In genomic region chr13:62879411-62879810, GRCm38 (mm10) we compare ENCODE assay signal across 23 mouse cellular contexts. TPM values are rescaled to one million over a fixed set of nuclear protein-coding genes. Genes with fewer than 3 reads are reported as not detected.
DNase-seq lines count a peak whose midpoint lies in the region; ATAC-seq and TF ChIP-seq lines count a peak whose summit lies in the region.
"Had no signal": no experiment of that assay in that cellular context is flagged by ENCODE, and none has a peak within 500 bp of the region (broad histone marks: within the 10 kb centered on the region; RNA-seq: fewer than 3 reads in every experiment).

No protein-coding gene starts in this region.

- peak overlapping the region; percentile 14 for H3K9ac ChIP-seq in liver, adult 2 months (ENCODE audit: low read depth, low read length)
- H3K9ac ChIP-seq in liver, embryonic 11.5 days (ENCODE audit: low read depth, low read length) = no peak overlapping the region
- H3K9ac ChIP-seq in limb, embryonic 12.5 days (replicated peaks) = no peak overlapping the region
- H3K9ac ChIP-seq: forebrain, embryonic 12.5 days; hindbrain, embryonic 15.5 days; intestine, embryonic 15.5 days; lung, embryonic 14.5 days had no signal

- DNase-seq in liver, adult 2 months (ENCODE audit: extremely low read depth, low read depth, low spot score) = no peak
- no peak for DNase-seq in liver, embryonic 11.5 days (ENCODE audit: low spot score)
- peak; percentile 18 for DNase-seq in thymus, postnatal 14 days
- no peak for DNase-seq in thymus, postnatal 0 days (ENCODE audit: low spot score)
- DNase-seq in ovary, postnatal 14 days (ENCODE audit: low spot score) = no peak
- DNase-seq: adrenal gland, postnatal 36 days; cerebellum, adult 8-10 months; gastrocnemius, postnatal 14 days; heart, postnatal 14 days; kidney, postnatal 36 days; layer of hippocampus, adult 9-11 months; lung, embryonic 14.5 days; right cerebral cortex, postnatal 4 days had no signal

- no peaks in the 10 kb centered on the region for H3K9me3 ChIP-seq in liver, embryonic 11.5 days (ENCODE audit: control insufficient read depth, low read length)
- H3K9me3 ChIP-seq in limb, embryonic 12.5 days = no peaks in the 10 kb centered on the region
- H3K9me3 ChIP-seq: embryonic facial prominence, embryonic 10.5 days; forebrain, embryonic 12.5 days; hindbrain, embryonic 15.5 days; intestine, embryonic 15.5 days had no signal

- H3K27me3 ChIP-seq in liver, adult 2 months (ENCODE audit: control insufficient read depth, insufficient read depth, low read length) = no peaks in the 10 kb centered on the region
- H3K27me3 ChIP-seq in liver, embryonic 11.5 days (replicated peaks; ENCODE audit: control insufficient read depth, insufficient read depth, low read length) = no peaks in the 10 kb centered on the region
- no peaks in the 10 kb centered on the region for H3K27me3 ChIP-seq in limb, embryonic 12.5 days
- no peaks in the 10 kb centered on the region for H3K27me3 ChIP-seq in small intestine, adult 2 months (ENCODE audit: control insufficient read depth, insufficient read depth, low read length)
- H3K27me3 ChIP-seq: forebrain, embryonic 12.5 days; hindbrain, embryonic 15.5 days; intestine, embryonic 15.5 days had no signal

- TF ChIP-seq POLR2A in liver, adult 2 months (IDR thresholded peaks at IDR 0.05; ENCODE audit: extremely low read depth, insufficient read depth, low read length) = no peak
- TF ChIP-seq POLR2A in small intestine, adult 2 months (IDR thresholded peaks at IDR 0.05; ENCODE audit: low read depth, low read length) = no peak

- H3K27ac ChIP-seq in liver, adult 2 months (replicated peaks; ENCODE audit: insufficient read depth, low read depth, low read length) = peak overlapping the region; percentile 70
- H3K27ac ChIP-seq in liver, embryonic 11.5 days (ENCODE audit: low read depth, low read length) = no peak overlapping the region
- H3K27ac ChIP-seq in limb, embryonic 12.5 days = 0 out of 2 replicates have a peak overlapping the region, but pooled peaks have one; percentile 31
- peak overlapping the region; percentile 60; the same call in 1 of the 2 replicates for H3K27ac ChIP-seq in small intestine, adult 2 months (ENCODE audit: insufficient read depth, low read depth, low read length)
- H3K27ac ChIP-seq: embryonic facial prominence, embryonic 10.5 days; forebrain, embryonic 12.5 days; hindbrain, embryonic 15.5 days; intestine, embryonic 15.5 days had no signal

- no peak overlapping the region for H3K4me2 ChIP-seq in liver, embryonic 11.5 days
- no peak overlapping the region for H3K4me2 ChIP-seq in limb, embryonic 12.5 days
- H3K4me2 ChIP-seq: forebrain, embryonic 12.5 days; hindbrain, embryonic 15.5 days; intestine, embryonic 15.5 days; lung, embryonic 14.5 days had no signal

- peaks cover 48% of the 10 kb centered on the region for H3K36me3 ChIP-seq in liver, adult 2 months (ENCODE audit: control insufficient read depth, insufficient read depth, low read length)
- H3K36me3 ChIP-seq in liver, embryonic 11.5 days (ENCODE audit: control insufficient read depth, insufficient read depth, low read length) = no peaks in the 10 kb centered on the region
- H3K36me3 ChIP-seq in limb, embryonic 12.5 days = no peaks in the 10 kb centered on the region
- no peaks in the 10 kb centered on the region for H3K36me3 ChIP-seq in small intestine, adult 2 months (ENCODE audit: control insufficient read depth, insufficient read depth, low read length)
- H3K36me3 ChIP-seq: embryonic facial prominence, embryonic 10.5 days; forebrain, embryonic 12.5 days; hindbrain, embryonic 15.5 days; intestine, embryonic 15.5 days had no signal

- H3K4me3 ChIP-seq in liver, adult 2 months (ENCODE audit: insufficient read depth, low read depth, low read length) = no peak overlapping the region
- no peak overlapping the region for H3K4me3 ChIP-seq in liver, embryonic 11.5 days (ENCODE audit: low read depth, low read length)
- no peak overlapping the region for H3K4me3 ChIP-seq in limb, embryonic 12.5 days (replicated peaks)
- H3K4me3 ChIP-seq in small intestine, adult 2 months (ENCODE audit: low read depth, low read length) = no peak overlapping the region
- H3K4me3 ChIP-seq: embryonic facial prominence, embryonic 10.5 days; forebrain, embryonic 12.5 days; hindbrain, embryonic 15.5 days; intestine, embryonic 15.5 days had no signal

- peaks cover 11% of the 10 kb centered on the region; the same call in 1 of the 2 replicates for H3K79me2 ChIP-seq in liver, adult 2 months (ENCODE audit: control insufficient read depth, insufficient read depth, low read length)

- ATAC-seq in liver, embryonic 11.5 days (replicated peaks; ENCODE audit: low FRiP score) = no peak
- ATAC-seq in limb, embryonic 12.5 days (ENCODE audit: insufficient number of reproducible peaks, insufficient read depth, low FRiP score, low TSS enrichment, low read depth) = no peak

- 50% methylated on average over 6 of the region's 6 CpGs for WGBS in liver, adult 2 months
- 29% methylated on average over 6 of the region's 6 CpGs for WGBS in liver, embryonic 11.5 days
- 49% methylated on average over 6 of the region's 6 CpGs for WGBS in limb, embryonic 12.5 days
- 70% methylated on average over 6 of the region's 6 CpGs for WGBS in small intestine, adult 2 months

- TF ChIP-seq CTCF in liver, adult 2 months (IDR thresholded peaks at IDR 0.05; ENCODE audit: low read depth, low read length) = no peak
- no peak for TF ChIP-seq CTCF in small intestine, adult 2 months (IDR thresholded peaks at IDR 0.05; ENCODE audit: extremely low read depth, insufficient read length, insufficient replicate concordance, low read depth, low read length)

- H3K4me1 ChIP-seq in liver, adult 2 months (ENCODE audit: control insufficient read depth, insufficient read depth, low read length) = peaks cover 43% of the 10 kb centered on the region
- no peaks in the 10 kb centered on the region; the same call in 1 of the 2 replicates for H3K4me1 ChIP-seq in liver, embryonic 11.5 days (replicated peaks; ENCODE audit: control insufficient read depth, insufficient read depth, low read length)
- peaks cover 13% of the 10 kb centered on the region; the same call in 1 of the 2 replicates for H3K4me1 ChIP-seq in limb, embryonic 12.5 days (replicated peaks)
- peaks cover 15% of the 10 kb centered on the region for H3K4me1 ChIP-seq in small intestine, adult 2 months (ENCODE audit: control insufficient read depth, insufficient read depth, insufficient read length, low read length)
- H3K4me1 ChIP-seq: hindbrain, embryonic 15.5 days; intestine, embryonic 15.5 days had no signal

RNA-seq across cellular contexts. Expression of gene Fbp1, which starts 8.7 kb away (rescaled TPM):
- 1,448 and 1,888 TPM in 2 replicates for total RNA-seq in liver, adult 2 months (2014; rRNA removed)
- 1,550 and 1,804 TPM in 2 replicates for polyA plus RNA-seq in liver, adult 2 months (2012; rRNA removed)
- polyA plus RNA-seq in liver, embryonic 11.5 days (2014; fragmentation: Nextera tagmentation; extraction: Ambion mirVana) = not detected in 2 replicates
- polyA plus RNA-seq in thymus, postnatal 0 days (2015; fragmentation: Nextera tagmentation; extraction: Ambion mirVana) = 15.4 and 18.0 TPM in 2 replicates
- 0.61 and 0.80 TPM in 2 replicates for polyA plus RNA-seq in limb, embryonic 12.5 days (2016; fragmentation: Nextera tagmentation; extraction: Ambion mirVana)
- 21.9 and 31.1 TPM in 2 replicates for polyA plus RNA-seq in small intestine, adult 2 months (2012; rRNA removed)
- total RNA-seq: gastrocnemius, postnatal 14 days; heart, postnatal 14 days had no signal
- polyA plus RNA-seq: C2C12; embryonic facial prominence, embryonic 10.5 days; forebrain, embryonic 12.5 days; neural tube, embryonic 11.5 days had no signal

RNA-seq across cellular contexts. Expression of gene Fbp2, which starts 21.2 kb away (rescaled TPM):
- 0.09 TPM in 1 of 2 replicates, not detected in the other for total RNA-seq in liver, adult 2 months (2014; rRNA removed)
- polyA plus RNA-seq in liver, adult 2 months (2012; rRNA removed) = 0.09 and 0.10 TPM in 2 replicates
- not detected in 2 replicates for polyA plus RNA-seq in liver, embryonic 11.5 days (2014; fragmentation: Nextera tagmentation; extraction: Ambion mirVana)
- 0.40 and 0.42 TPM in 2 replicates for polyA plus RNA-seq in thymus, postnatal 0 days (2015; fragmentation: Nextera tagmentation; extraction: Ambion mirVana)
- polyA plus RNA-seq in limb, embryonic 12.5 days (2016; fragmentation: Nextera tagmentation; extraction: Ambion mirVana) = 0.73 and 1.1 TPM in 2 replicates
- 62.5 and 184 TPM in 2 replicates for polyA plus RNA-seq in small intestine, adult 2 months (2012; rRNA removed)
- total RNA-seq: common myeloid progenitor, adult 5-6 weeks; left cerebral cortex, adult 8-10 months had no signal
- polyA plus RNA-seq: C2C12; forebrain, embryonic 12.5 days; lung, embryonic 14.5 days; neural tube, embryonic 11.5 days had no signal

Comparison
In these comparisons a context has a peak if more than half of its experiments do, and no peak if none do; other contexts are left out.
1. RNA of gene Fbp1, which starts 8.7 kb away (polyA plus RNA-seq): 1,550 to 1,804 TPM in liver, adult 2 months; 21.9 to 31.1 TPM in small intestine, adult 2 months, 15.4 to 18.0 TPM in thymus, postnatal 0 days, 0.61 to 0.80 TPM in limb, embryonic 12.5 days and not detected in liver, embryonic 11.5 days; every median in the first group is over 10 times any median in the second.
2. RNA of gene Fbp2, which starts 21.2 kb away (polyA plus RNA-seq): 62.5 to 184 TPM in small intestine, adult 2 months; 0.73 to 1.1 TPM in limb, embryonic 12.5 days, 0.40 to 0.42 TPM in thymus, postnatal 0 days, 0.09 to 0.10 TPM in liver, adult 2 months and not detected in liver, embryonic 11.5 days; every median in the first group is over 10 times any median in the second.